Comparison of ENCODE assay signal across 22 mouse cellular contexts in genomic region chr11:64281781-64282180, GRCm38 (mm10).
"Had no signal": no experiment of that assay in that cellular context is flagged by ENCODE, and none has a peak within 500 bp of the region (broad histone marks: within the 10 kb centered on the region; RNA-seq: fewer than 3 reads in every experiment).

No protein-coding gene starts in this region.

- H3K27ac ChIP-seq: limb, embryonic 12.5 days; limb, embryonic 15.5 days; liver, embryonic 14.5 days; midbrain, embryonic 13.5 days; neural tube, embryonic 12.5 days; neural tube, embryonic 15.5 days; stomach, postnatal 0 days had no signal

- H3K4me2 ChIP-seq: limb, embryonic 12.5 days; limb, embryonic 15.5 days; liver, embryonic 11.5 days; lung, embryonic 14.5 days; midbrain, embryonic 13.5 days; neural tube, embryonic 12.5 days; neural tube, embryonic 15.5 days had no signal

- DNase-seq: kidney, adult 8-10 months; kidney, postnatal 14 days; kidney, postnatal 4 days; left cerebral cortex, postnatal 4 days; liver, postnatal 0 days; lung, embryonic 14.5 days; lung, postnatal 10 days; lung, postnatal 4 days; right cerebral cortex, adult 18-20 months; right cerebral cortex, postnatal 14 days; right cerebral cortex, postnatal 4 days; thymus, adult 2 months; thymus, postnatal 14 days; thymus, postnatal 4 days had no signal

- H3K27me3 ChIP-seq: limb, embryonic 12.5 days; limb, embryonic 15.5 days; neural tube, embryonic 12.5 days; neural tube, embryonic 15.5 days had no signal

- H3K4me1 ChIP-seq: limb, embryonic 15.5 days; neural tube, embryonic 12.5 days had no signal

- H3K9ac ChIP-seq: limb, embryonic 12.5 days; limb, embryonic 15.5 days; liver, embryonic 14.5 days; liver, postnatal 0 days; lung, embryonic 14.5 days; midbrain, embryonic 13.5 days; neural tube, embryonic 12.5 days; neural tube, embryonic 15.5 days had no signal

- H3K4me3 ChIP-seq: limb, embryonic 12.5 days; limb, embryonic 15.5 days; midbrain, embryonic 13.5 days; neural tube, embryonic 12.5 days; neural tube, embryonic 15.5 days had no signal

- H3K36me3 ChIP-seq: limb, embryonic 12.5 days; limb, embryonic 15.5 days; midbrain, embryonic 13.5 days; neural tube, embryonic 12.5 days; neural tube, embryonic 15.5 days had no signal

- ATAC-seq: liver, postnatal 0 days; midbrain, embryonic 13.5 days had no signal

- H3K9me3 ChIP-seq: limb, embryonic 12.5 days; limb, embryonic 15.5 days; neural tube, embryonic 12.5 days; neural tube, embryonic 15.5 days had no signal
